Mouse (Mus musculus) neutrophil, adult 59 days (primary cell): ENCODE data around the gene Ostf1. TPM values are rescaled to one million over a fixed set of nuclear protein-coding genes. Genes with fewer than 3 reads are reported as not detected.

Source experiments
- total RNA-seq, 2 experiments: library from RNA; stranded (reverse); gene quantifications; 1 replicate in 1 of 2; 2 replicates in 1 of 2; pipeline ENCODE4 v1.2.4; 2023

Ostf1 gene
- total RNA-seq: 100 to 1,000 TPM; 372 to 394 TPM

DNA sequence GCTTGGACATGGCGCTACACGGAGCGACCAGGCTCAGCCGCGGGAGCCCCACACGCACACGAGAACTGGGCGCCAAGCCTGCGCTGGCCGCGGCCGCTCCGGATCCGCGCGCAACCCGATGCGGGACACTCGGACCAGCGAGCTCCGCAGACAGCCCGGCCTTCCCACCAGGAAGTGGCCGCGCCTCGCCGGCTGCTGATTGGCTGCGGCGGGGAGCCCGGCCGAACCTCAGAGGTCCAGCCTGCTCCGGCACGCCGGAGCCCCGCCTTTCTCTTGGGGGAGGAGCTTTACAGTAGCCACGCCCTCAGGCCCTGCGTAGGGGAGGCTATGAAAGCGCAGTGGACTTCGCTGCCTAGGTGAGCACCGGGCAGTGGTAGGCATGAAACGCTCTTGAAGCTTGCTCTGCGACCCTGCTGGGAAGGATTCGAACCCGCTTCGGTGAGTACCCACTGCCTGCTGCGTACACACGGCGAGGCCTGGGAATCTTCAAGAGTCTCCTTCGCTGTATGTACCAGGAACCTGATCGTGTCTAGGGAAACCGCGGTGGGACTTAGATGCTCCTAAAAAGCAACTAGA lies at the start of gene Ostf1, which contains the start of gene Nmrk1:
Gene Ostf1 (minus strand): TSS at position 180 of the 576 bp plus-strand sequence.
Gene Nmrk1 (plus strand): TSS at position 307 of the 576 bp plus-strand sequence.

GRCm38 (mm10) chr19:18670608-18671007 lies 39.0 kb upstream of the Ostf1 start, which contains the start of gene Carnmt1:
TSS of gene Carnmt1 (plus strand) at chr19:18670764.

Other genes starting within 250 kb of the Ostf1 start
- gene Nmrk1, start 127 bp upstream of the Ostf1 start, total RNA-seq: 10 to 100 TPM in 1 of 2 experiments, 1 to 10 TPM in 1; 9.0 to 13.5 TPM
- 1 to 10 TPM; 4.3 to 5.9 TPM for gene Carnmt1, start 38.9 kb upstream of the Ostf1 start, total RNA-seq
- 1 to 10 TPM; 6.3 to 9.5 TPM for gene D030056L22Rik, start 81.4 kb upstream of the Ostf1 start, total RNA-seq
- gene Trpm6, start 118.2 kb upstream of the Ostf1 start, total RNA-seq: not detected